Mouse (Mus musculus) erythroblast, adult 5-6 weeks (primary cell): Measurements from ENCODE around the gene Zfp969. TPM values are rescaled to one million over a fixed set of nuclear protein-coding genes. Genes with fewer than 3 reads are reported as not detected.
"Not testable (repeated sequence)": the region's sequence is repeated elsewhere in the genome, so short reads cannot be mapped to it uniquely, and the experiment has no call there.

Experiments used
- ATAC-seq: replicated peaks from 2 replicates; pipeline ENCODE4 v1.8.0; 2016; ENCODE audit warnings: moderate number of reproducible peaks, mild to moderate bottlenecking, moderate TSS enrichment, inconsistent platforms; ENCODE audit not compliant: poor library complexity, low FRiP score, severe bottlenecking
- total RNA-seq, 2 experiments: library from RNA; stranded (forward) in 1 of 2; stranded (reverse) in 1 of 2; fragments of 150-400 nt in 1 of 2; fragments of 200-764, 138-1000 nt in 1 of 2; gene quantifications; 2 replicates each; pipeline versions ENCODE4 v1.2.3 to v1.2.4; 2015 to 2017; ENCODE audit warnings: low replicate concordance in 2 of 2

Gene Zfp969
- not detected in 2 replicates for total RNA-seq (2015; ENCODE audit: low replicate concordance)
- not detected in 2 replicates for total RNA-seq (2017; ENCODE audit: low replicate concordance)

DNA sequence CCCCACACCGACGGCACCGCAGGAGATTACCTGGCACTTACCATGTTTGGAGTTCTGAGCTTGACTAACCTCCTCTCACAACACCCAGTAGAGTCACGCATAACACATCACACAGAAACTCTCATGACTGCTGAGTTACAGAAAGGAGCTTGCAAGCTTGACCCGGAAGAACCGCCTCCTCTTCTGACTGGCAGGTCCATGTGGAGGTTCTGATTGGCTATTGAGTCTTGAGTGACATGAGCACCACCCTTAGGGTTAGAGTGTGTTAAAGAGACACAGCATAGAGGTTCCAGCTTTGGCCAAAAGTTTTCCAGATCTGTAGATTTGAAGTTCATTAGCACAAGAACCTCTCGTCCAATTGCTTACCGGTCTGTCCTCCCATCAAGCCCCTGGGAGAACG, at the start of gene Zfp969:
Gene Zfp969, minus strand, starts transcription at position 101 of the 400 bp plus-strand sequence.
- not testable (repeated sequence) for ATAC-seq

DNA sequence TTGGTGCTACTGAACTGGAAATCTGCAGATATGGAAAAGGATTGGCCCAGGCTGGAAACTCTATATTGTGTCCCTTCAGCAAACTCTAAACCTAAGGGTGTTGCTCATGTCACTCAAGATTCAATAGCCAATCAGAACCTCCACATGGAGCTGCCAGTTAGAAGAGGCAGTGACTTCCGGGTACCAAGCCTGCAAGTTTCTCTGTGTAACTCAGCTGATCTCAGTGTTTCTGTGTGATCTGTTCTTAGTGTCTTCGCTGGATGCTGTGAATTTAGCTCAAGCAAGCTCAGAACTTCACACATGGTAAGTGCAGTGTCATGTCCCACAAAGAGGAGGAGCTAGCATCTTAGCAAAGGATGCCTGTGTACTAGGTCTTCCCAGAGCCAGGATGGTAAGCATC, 37.8 kb upstream of the Zfp969 start, which contains the start of gene Gm2007:
Gene Gm2007, plus strand, starts transcription at position 301 of the 400 bp plus-strand sequence.
- ATAC-seq, result not testable (repeated sequence)

DNA sequence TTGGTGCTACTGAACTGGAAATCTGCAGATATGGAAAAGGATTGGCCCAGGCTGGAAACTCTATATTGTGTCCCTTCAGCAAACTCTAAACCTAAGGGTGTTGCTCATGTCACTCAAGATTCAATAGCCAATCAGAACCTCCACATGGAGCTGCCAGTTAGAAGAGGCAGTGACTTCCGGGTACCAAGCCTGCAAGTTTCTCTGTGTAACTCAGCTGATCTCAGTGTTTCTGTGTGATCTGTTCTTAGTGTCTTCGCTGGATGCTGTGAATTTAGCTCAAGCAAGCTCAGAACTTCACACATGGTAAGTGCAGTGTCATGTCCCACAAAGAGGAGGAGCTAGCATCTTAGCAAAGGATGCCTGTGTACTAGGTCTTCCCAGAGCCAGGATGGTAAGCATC, 59.8 kb downstream of the Zfp969 start, which contains the start of gene Gm11007:
Gene Gm11007, plus strand, starts transcription at position 301 of the 400 bp plus-strand sequence.
- not testable (repeated sequence) for ATAC-seq

Other genes with a start within 250 kb of the Zfp969 start
- gene Zfp965, start 233.7 kb downstream of the Zfp969 start, total RNA-seq (2015; ENCODE audit: low replicate concordance), result not detected in 2 replicates
- not detected in 2 replicates for gene Zfp965, start 233.7 kb downstream of the Zfp969 start, total RNA-seq (2017; ENCODE audit: low replicate concordance)
- not detected in 2 replicates for gene Gm11007, start 59.7 kb downstream of the Zfp969 start, total RNA-seq (2015; ENCODE audit: low replicate concordance)
- gene Gm11007, start 59.7 kb downstream of the Zfp969 start, total RNA-seq (2017; ENCODE audit: low replicate concordance), result 22.2 TPM in 1 of 2 replicates, not detected in the other
- not detected in 2 replicates for gene Gm2007, start 37.9 kb upstream of the Zfp969 start, total RNA-seq (2015; ENCODE audit: low replicate concordance)
- gene Gm2007, start 37.9 kb upstream of the Zfp969 start, total RNA-seq (2017; ENCODE audit: low replicate concordance), result 22.2 TPM in 1 of 2 replicates, not detected in the other
- not detected in 2 replicates for gene Gm14288, start 97.4 kb upstream of the Zfp969 start, total RNA-seq (2015; ENCODE audit: low replicate concordance)
- 1.3 TPM in 1 of 2 replicates, not detected in the other for gene Gm14288, start 97.4 kb upstream of the Zfp969 start, total RNA-seq (2017; ENCODE audit: low replicate concordance)
- gene Gm6710, start 165.6 kb upstream of the Zfp969 start, total RNA-seq (2015; ENCODE audit: low replicate concordance), result 0.77 TPM in 1 of 2 replicates, not detected in the other
- 1.4 and 3.1 TPM in 2 replicates for gene Gm6710, start 165.6 kb upstream of the Zfp969 start, total RNA-seq (2017; ENCODE audit: low replicate concordance)
- 1.5 and 2.1 TPM in 2 replicates for gene Zfp966, start 227.5 kb upstream of the Zfp969 start, total RNA-seq (2015; ENCODE audit: low replicate concordance)
- gene Zfp966, start 227.5 kb upstream of the Zfp969 start, total RNA-seq (2017; ENCODE audit: low replicate concordance), result 1.3 and 3.2 TPM in 2 replicates